Mouse (Mus musculus): ENCODE data around the gene Tor4a. TPM values are rescaled to one million over a fixed set of nuclear protein-coding genes. Genes with fewer than 3 reads are reported as not detected.

The Tor4a gene
- polyA plus RNA-seq, 1 experiment, result 49.3 TPM

- Histone ChIP-seq H3K27ac (ENCODE audit: insufficient read depth, low read depth, low read length) (no peak overlapping the region), H3K36me3 (ENCODE audit: control insufficient read depth, insufficient read depth, low read length) (peaks cover 7% of the 10 kb centered on the region), H3K27me3 (ENCODE audit: control insufficient read depth, insufficient read depth, low read length) (no peaks in the 10 kb centered on the region), H3K4me1 (ENCODE audit: control insufficient read depth, insufficient read depth, insufficient read length, low read length) (peaks cover 7% of the 10 kb centered on the region), H3K4me3 (ENCODE audit: low read depth, low read length) (no peak overlapping the region)
- WGBS, result 76% methylated on average over 5 of the region's 5 CpGs
- no peak for TF ChIP-seq POLR2A (IDR thresholded peaks at IDR 0.05; ENCODE audit: low read depth, low read length)
- no peak for TF ChIP-seq CTCF (IDR thresholded peaks at IDR 0.05; ENCODE audit: extremely low read depth, insufficient read length, insufficient replicate concordance, low read depth, low read length)
Observed at GRCm38 (mm10) chr2:25226864-25227263, 30.2 kb upstream of the Tor4a start.

- Histone ChIP-seq H3K27ac (ENCODE audit: insufficient read depth, low read depth, low read length) (peak overlapping the region; percentile 90), H3K4me1 (ENCODE audit: control insufficient read depth, insufficient read depth, insufficient read length, low read length) (peaks cover 8% of the 10 kb centered on the region), H3K36me3 (ENCODE audit: control insufficient read depth, insufficient read depth, low read length) (peaks cover 14% of the 10 kb centered on the region), H3K27me3 (ENCODE audit: control insufficient read depth, insufficient read depth, low read length) (no peaks in the 10 kb centered on the region), H3K4me3 (ENCODE audit: low read depth, low read length) (no peak overlapping the region)
- WGBS, result 70% methylated on average over 8 of the region's 8 CpGs
- no peak for TF ChIP-seq POLR2A (IDR thresholded peaks at IDR 0.05; ENCODE audit: low read depth, low read length)
- TF ChIP-seq CTCF (IDR thresholded peaks at IDR 0.05; ENCODE audit: extremely low read depth, insufficient read length, insufficient replicate concordance, low read depth, low read length), result no peak
Observed at GRCm38 (mm10) chr2:25225811-25226379, 29.2 kb upstream of the Tor4a start.

GRCm38 (mm10) chr2:25224766-25225752, 28.4 kb upstream of the Tor4a start:
- Histone ChIP-seq H3K27ac (ENCODE audit: insufficient read depth, low read depth, low read length) (peak overlapping the region; percentile 96), H3K4me3 (ENCODE audit: low read depth, low read length) (peak overlapping the region; percentile 83), H3K4me1 (ENCODE audit: control insufficient read depth, insufficient read depth, insufficient read length, low read length) (peaks cover 8% of the 10 kb centered on the region), H3K36me3 (ENCODE audit: control insufficient read depth, insufficient read depth, low read length) (peaks cover 14% of the 10 kb centered on the region), H3K27me3 (ENCODE audit: control insufficient read depth, insufficient read depth, low read length) (no peaks in the 10 kb centered on the region)
- WGBS, result under 1% methylated on average over 40 of the region's 41 CpGs
- no peak for TF ChIP-seq CTCF (IDR thresholded peaks at IDR 0.05; ENCODE audit: extremely low read depth, insufficient read length, insufficient replicate concordance, low read depth, low read length)
- TF ChIP-seq POLR2A (IDR thresholded peaks at IDR 0.05; ENCODE audit: low read depth, low read length), result peak; percentile 53

- H3K27ac ChIP-seq (ENCODE audit: insufficient read depth, low read depth, low read length), result peak within 1 kb of the TSS; percentile 99
- peak within 1 kb of the TSS; percentile 83 for H3K4me3 ChIP-seq (ENCODE audit: low read depth, low read length)
- TF ChIP-seq POLR2A (IDR thresholded peaks at IDR 0.05; ENCODE audit: low read depth, low read length) (peak; percentile 99), CTCF (IDR thresholded peaks at IDR 0.05; ENCODE audit: extremely low read depth, insufficient read length, insufficient replicate concordance, low read depth, low read length) (no peak)
- under 1% methylated on average over 17 of the region's 17 CpGs for WGBS
- H3K27me3 ChIP-seq (ENCODE audit: control insufficient read depth, insufficient read depth, low read length), result no peaks in the 10 kb centered on the region
- peaks cover 14% of the 10 kb centered on the region for H3K36me3 ChIP-seq (ENCODE audit: control insufficient read depth, insufficient read depth, low read length)
- H3K4me1 ChIP-seq (ENCODE audit: control insufficient read depth, insufficient read depth, insufficient read length, low read length), result peaks cover 8% of the 10 kb centered on the region
Observed at GRCm38 (mm10) chr2:25224492-25224765, 27.7 kb upstream of the Tor4a start, which contains the start of gene Tubb4b. Tubb4b (minus strand) TSS chr2:25224702.

GRCm38 (mm10) chr2:25223681-25224491, 27.2 kb upstream of the Tor4a start:
- under 1% methylated on average over 53 of the region's 53 CpGs for WGBS
- TF ChIP-seq POLR2A (IDR thresholded peaks at IDR 0.05; ENCODE audit: low read depth, low read length) (no peak), CTCF (IDR thresholded peaks at IDR 0.05; ENCODE audit: extremely low read depth, insufficient read length, insufficient replicate concordance, low read depth, low read length) (no peak)

GRCm38 (mm10) chr2:25221331-25221772, 24.7 kb upstream of the Tor4a start:
- no peak overlapping the region for H3K27ac ChIP-seq (ENCODE audit: insufficient read depth, low read depth, low read length)
- H3K4me1 ChIP-seq (ENCODE audit: control insufficient read depth, insufficient read depth, insufficient read length, low read length), result peaks cover 2% of the 10 kb centered on the region; the same call in 1 of the 2 replicates
- H3K36me3 ChIP-seq (ENCODE audit: control insufficient read depth, insufficient read depth, low read length), result peaks cover 14% of the 10 kb centered on the region
- WGBS, result 72% methylated on average over 5 of the region's 5 CpGs
- no peak overlapping the region for H3K4me3 ChIP-seq (ENCODE audit: low read depth, low read length)
- H3K27me3 ChIP-seq (ENCODE audit: control insufficient read depth, insufficient read depth, low read length), result no peaks in the 10 kb centered on the region
- TF ChIP-seq CTCF (IDR thresholded peaks at IDR 0.05; ENCODE audit: extremely low read depth, insufficient read length, insufficient replicate concordance, low read depth, low read length) (no peak), POLR2A (IDR thresholded peaks at IDR 0.05; ENCODE audit: low read depth, low read length) (no peak)

More at GRCm38 (mm10) chr2:25223681-25224491, 27.2 kb upstream of the Tor4a start:
- Histone ChIP-seq H3K27ac (ENCODE audit: insufficient read depth, low read depth, low read length) (peak overlapping the region; percentile 99), H3K4me3 (ENCODE audit: low read depth, low read length) (peak overlapping the region; percentile 81), H3K36me3 (ENCODE audit: control insufficient read depth, insufficient read depth, low read length) (peaks cover 14% of the 10 kb centered on the region), H3K27me3 (ENCODE audit: control insufficient read depth, insufficient read depth, low read length) (no peaks in the 10 kb centered on the region), H3K4me1 (ENCODE audit: control insufficient read depth, insufficient read depth, insufficient read length, low read length) (peaks cover 4% of the 10 kb centered on the region)

Data from small intestine, adult 2 months (tissue).